Mouse (Mus musculus): ENCODE data around the gene C2cd4a.

C2cd4a gene

DNA sequence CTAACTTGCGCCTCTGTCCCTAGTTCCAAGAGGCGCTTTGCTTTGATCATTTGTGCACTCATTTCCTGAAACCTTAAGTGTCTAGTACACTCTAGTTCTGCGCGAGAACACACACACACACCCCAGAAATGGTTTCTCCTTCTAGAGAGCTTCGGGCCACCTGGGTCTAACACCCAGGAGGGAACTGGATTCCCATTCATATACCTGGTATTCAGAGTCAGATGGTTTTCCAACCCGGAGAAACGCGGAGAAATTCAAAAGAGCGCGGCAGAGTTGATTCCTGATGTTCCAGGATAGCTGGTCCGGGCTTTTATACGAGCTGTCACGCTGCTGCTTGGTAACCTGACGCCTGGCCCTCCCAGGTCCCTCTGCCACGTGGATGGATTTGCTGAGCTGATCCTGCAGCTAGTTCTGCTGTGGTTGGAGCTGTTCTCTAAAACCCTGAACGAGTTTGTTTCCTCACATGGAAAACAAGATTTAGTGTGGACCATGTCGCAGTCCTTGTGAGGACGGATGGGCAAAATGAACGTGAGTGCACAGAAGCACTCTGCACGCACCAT is at the start of gene C2cd4a:
C2cd4a (minus strand) TSS at position 285 of the 560 bp plus-strand sequence.
- DNase-seq (ENCODE audit: low spot score) = peak; percentile 66

DNA sequence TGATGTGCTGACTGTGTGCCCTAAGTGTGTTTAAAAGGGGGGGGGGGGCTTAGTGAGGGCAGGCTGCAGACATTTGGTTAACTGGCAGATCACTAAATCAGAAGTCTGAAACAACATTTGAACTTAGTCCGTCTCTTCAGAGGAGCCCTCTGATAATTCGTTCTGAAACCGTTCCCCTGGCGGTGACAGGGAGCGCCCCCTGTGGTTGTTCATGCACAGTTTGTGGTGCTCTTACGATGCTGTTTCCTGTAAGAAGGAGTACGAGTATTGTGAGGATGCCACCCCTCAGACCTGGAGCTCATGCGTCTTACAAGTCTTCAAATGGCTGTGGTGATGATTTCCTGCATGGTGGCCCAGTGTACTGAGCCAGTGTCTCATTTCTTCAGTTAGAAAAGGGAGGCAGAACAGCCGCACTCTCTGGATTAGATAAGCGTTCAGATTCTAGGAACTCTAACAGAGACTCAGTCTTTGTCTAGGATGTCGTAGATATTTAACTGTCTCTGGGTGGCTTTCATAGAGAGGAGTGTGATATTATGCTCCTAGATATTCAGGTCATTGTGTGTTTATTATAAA is 46.2 kb upstream of the C2cd4a start:
- no peak for DNase-seq (ENCODE audit: low spot score)

DNA sequence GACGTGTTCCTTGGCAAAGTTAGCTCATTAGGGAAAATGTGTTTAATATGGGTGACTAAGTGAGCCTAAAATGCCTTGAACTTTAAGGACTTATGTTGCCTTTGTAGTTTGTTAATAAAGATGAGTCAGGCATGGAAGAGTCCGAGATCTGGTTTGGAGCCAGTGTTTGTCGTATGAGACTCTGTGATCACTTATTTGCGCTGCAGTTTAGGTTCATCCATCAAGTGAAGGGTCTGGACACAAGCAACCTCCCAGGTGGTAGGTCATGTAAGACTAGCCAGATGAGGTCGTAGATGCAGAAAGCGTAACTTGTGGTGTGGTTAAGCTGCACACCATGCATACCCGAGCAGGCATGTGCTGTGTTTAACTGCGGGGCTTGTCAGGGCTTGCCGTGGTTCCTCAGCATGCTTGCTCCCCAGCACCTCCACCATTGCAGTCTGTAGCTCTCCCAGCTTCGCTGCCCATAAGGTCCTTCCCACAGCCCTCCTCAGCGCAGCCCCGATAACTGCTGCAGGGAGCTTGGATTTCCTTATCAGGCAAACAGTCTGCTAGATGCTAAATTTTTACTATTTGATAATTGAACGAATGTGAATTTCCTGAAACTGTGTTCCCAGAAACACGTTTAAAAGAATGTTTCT is 45.1 kb upstream of the C2cd4a start:
- no peak for DNase-seq (ENCODE audit: low spot score)

DNA sequence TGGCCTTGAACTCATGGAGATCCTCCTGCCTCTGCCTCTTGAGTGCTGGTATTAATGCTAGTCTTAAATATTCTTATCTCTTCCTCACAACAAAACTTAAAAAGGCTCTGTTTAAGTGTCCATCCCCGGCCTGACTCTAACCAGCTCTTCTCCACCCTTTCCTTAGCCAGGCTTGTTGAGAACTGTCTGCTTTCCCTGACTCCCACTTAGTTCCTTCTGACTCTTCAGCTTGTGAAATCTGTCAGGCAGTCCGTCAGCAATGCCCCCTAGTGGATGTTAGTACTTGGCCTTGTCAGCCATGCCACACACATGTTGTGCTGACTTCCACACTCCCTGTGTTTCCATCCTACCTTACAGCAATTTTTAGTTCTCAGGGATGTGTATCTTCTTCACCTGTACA is 43.2 kb upstream of the C2cd4a start:
- peak; percentile 18 for DNase-seq (ENCODE audit: low spot score)

DNA sequence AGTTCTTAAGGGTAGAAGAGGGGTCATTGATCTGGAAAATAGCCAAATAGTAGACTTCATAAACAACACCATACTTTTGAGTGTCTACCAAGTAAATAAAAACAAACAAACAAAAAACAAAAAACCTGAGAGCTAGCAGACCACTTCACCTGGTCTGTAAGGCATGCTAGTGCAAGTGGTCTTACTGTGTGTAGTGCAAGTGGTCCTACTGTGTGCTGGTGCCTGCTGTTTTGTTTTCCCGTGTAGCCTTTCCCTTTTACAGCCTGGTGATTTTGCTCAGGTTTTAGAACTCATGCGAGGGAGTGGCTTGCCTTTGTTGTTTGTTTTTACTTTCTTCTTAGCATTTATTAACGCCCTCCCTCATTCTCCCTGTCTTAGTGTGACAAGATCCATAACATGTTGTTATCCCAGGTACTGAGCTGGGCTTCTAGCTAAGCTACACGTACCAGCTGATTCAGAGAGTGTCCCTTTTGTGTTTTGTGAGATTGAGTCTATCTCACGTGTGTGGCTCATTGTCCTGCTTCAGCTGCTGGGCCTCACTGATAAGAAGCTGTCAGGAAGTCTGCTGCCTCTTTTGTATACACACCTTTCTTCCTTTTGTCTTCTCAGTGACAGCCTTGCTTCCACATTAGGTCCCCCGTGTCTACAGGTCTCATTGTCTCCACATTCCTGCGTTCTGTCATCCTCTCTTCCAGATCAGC is 42.5 kb upstream of the C2cd4a start:
- DNase-seq (ENCODE audit: low spot score) = peak; percentile 21

DNA sequence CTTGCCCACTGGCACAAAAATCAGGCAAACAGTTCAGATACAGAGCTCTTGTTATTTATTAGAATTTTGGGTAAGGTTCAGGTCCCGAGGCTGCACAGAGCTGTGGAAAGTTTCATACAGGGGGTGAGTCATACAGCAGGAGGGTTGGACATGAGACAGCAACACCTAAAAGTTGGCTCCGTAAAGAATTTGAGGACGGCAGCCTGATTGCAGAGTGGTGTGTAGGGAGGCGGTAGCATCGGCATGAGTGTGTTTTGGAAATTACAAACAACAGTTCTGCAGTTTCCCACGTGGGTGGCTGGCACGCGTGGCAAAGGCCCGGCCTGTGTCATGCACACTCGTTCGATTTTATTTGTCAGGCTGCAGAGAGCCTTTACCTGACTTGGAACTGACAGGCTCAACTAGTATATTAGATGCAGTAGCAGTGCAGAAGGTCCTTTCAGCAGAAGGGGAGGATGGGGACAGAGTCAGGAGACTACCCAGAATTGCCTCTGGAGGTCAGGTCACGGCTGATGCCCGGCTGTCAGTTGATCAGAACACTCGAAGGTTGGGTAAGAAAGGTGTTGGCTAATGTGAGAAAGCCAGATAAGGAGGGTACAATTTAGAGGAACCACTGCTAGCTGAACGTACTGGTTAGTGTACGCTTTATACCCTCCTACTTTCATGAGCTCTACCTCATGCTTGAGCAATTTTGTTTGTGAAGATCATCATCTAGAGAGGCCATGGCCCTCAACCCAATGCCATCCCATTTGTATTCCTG is 37.7 kb upstream of the C2cd4a start:
- DNase-seq (ENCODE audit: low spot score) = no peak

DNA sequence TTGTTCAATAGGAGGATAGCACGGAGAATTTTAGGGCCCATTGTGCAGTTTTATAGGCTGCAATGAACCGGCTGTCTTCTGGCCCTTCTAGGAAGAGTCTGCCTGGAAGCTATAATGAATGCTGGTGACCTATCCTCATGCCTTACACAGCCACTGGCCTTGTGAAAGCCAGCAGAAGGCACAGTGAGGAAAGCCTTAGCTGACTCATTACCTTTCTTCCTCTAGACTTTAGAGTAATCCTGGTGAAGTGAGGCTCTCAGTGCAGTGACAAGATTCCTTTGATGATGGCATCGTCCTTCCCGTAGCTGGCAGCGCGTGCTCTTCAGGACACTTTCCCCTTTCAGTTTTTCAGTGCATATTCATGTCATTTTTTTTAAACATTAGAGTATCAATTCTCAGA is 35.3 kb upstream of the C2cd4a start:
- DNase-seq (ENCODE audit: low spot score) = no peak

DNA sequence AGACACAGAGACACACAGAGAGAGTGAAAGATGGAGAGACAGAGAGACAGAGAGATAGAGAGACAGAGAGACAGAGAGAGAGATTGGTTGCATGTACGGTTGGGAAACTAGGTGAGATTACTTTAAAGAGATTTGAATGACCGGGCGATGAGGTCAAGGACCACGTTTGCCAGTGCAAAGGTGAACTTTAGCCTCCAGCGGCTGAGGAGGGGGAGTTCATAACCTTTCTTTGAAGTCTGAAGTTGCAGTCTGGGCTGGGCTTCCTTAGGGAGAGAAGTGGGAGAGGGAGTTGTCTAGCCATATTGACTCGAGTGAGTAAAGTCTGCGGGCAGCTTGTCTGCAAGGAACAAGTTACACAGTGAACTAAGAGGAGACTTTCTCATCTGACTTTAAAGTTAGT is 33.3 kb upstream of the C2cd4a start:
- peak; percentile 83 for DNase-seq (ENCODE audit: low spot score)

DNA sequence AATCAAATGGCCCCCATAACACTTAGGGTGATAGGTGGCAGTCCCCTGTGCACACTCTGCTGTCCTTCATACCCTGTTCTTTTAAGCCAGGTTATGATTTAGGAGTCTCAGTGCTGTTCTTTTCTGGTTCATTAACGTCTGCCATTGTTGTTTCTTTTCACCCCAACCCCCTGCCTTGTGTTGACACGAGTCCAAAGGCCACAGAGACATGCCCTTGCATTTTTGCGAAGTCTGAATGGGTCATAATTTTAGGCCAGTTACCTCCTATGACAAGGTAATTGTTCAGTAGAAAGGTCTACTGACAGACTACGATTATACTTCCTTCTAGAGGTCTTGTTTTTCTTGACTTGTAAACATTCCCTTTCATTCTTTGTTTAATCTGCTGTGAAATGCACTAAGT is 31.9 kb upstream of the C2cd4a start:
- DNase-seq (ENCODE audit: low spot score) = no peak

DNA sequence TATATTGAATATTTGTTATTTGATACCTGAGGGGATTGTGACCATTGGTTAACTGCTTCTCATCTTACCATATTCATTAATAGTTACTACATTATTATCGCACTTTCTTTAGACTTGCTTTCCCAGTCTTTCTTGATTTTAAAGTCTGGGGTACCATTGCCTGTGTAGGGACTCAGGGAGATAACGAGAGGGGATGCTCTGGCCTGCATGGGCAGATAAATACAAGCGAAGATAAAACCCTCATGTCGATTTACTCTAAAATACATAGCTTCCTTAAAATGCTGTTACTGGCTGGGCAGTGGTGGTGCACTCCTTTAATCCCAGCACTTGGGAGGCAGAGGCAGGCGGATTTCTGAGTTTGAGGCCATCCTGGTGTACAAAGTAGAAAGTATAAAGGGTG is 31.2 kb upstream of the C2cd4a start:
- no peak for DNase-seq (ENCODE audit: low spot score)

DNA sequence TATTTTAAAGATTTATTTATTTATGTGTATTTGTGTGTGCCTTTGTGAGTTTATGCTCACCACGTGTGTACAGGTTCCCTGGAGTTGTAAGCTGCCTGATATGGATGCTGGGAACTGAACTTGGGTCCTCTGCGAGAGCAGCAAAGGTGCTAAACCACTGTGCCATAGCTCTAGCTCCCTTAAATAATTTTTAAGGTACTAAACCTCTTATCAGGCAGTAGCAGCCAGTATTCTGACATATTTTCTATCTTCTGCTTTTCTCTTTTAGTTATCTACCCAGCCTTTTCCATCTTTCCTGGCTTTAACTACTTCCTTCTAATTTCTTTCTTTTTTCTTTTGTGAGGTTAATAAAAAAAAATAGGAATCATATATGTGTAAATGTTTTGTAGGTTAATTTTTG is 28.1 kb upstream of the C2cd4a start:
- no peak for DNase-seq (ENCODE audit: low spot score)

DNA sequence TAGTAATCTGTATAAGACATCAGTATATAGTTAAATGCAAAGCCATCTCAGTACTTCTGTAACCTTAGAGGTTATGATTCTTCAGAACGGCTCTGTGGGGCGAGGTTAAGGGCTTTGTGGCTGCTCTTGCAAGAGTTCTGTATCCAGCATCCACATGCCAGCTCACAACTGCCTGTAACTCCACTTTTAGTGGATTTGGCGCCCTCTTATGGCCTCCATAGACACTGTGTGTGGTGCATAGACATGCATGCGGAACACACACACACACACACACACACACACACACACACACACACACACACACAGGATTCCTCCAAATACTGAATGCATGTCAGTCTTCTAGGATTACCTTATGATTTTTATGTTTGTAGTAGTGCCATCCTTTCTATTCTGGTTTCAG is 19.0 kb upstream of the C2cd4a start:
- DNase-seq (ENCODE audit: low spot score) = no peak

DNA sequence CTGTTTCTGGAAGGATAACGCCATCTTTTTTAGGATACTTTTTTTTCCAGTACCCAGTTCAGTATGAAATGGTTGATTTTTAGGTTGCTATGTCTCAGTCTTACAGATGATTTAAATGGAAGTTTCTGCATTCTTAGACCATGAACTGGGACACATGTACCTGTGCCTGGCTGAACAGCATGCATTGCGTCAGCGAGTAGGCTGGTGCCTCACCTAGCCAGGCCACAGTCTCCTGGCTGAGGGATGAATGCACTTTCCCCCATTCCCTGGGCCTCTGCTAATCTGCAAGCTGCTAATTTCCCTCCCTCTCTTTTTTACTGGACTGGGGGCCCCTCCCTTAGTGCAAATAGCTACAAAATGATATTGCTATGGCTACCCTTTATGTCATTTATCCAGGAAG is 17.7 kb upstream of the C2cd4a start:
- no peak for DNase-seq (ENCODE audit: low spot score)

DNA sequence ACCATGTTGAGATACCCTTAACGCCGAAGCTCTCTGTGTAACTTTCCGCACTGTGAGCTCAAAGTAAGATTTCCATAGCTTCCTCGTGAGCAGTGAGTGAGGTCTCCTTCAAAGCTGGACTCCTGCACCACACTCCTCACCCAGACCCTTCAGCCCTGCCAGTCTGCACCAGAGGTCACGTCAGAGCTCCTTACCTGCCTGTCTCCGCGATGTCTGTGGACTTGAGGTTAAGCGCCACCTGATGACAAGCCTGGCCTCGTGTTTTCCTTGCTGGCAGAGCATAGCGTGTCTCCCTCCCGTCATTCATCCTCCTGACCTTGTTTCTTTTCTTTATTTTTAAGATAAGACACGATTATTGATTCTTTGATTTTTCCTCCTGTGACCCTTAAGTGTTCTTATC is 17.3 kb upstream of the C2cd4a start:
- DNase-seq (ENCODE audit: low spot score) = no peak

DNA sequence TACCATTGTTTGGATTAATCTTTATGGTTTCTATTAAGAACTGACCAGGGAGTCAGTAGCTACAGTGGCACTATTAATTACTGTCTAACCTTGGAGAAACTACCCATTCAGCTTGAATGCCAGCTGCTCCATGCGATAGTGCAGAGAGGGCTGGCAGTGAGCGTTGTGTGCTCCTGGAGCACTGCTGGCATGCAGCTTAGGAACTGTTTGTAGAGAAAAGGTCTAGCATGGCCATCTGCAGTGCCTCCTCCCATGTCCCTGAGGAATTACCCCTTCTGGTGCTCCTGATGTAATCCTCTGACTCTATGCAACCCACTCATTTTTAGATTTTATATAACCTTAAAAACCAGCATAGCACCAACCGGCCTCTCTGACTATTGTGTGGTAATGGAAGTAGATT is 15.5 kb upstream of the C2cd4a start:
- no peak for DNase-seq (ENCODE audit: low spot score)

DNA sequence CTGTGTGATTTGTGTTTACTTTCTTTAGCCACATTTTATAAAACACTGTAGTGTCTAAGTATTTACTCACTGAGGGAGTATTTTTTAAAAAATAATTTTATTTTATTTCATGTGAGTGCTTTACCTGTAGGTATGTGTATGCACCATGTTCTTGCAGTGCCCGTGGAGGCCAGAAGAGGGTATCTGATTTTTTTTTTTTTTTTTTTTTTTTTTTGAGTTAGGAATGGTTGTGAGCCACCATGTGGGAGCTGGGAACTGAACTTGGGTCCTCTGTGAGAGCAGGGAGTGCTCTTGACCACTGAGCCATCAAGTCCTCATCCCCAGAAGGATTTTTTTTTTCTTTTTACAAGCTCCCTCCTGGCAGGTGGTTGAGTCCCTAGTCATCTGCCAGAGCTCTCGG is 14.0 kb upstream of the C2cd4a start:
- DNase-seq (ENCODE audit: low spot score) = no peak

DNA sequence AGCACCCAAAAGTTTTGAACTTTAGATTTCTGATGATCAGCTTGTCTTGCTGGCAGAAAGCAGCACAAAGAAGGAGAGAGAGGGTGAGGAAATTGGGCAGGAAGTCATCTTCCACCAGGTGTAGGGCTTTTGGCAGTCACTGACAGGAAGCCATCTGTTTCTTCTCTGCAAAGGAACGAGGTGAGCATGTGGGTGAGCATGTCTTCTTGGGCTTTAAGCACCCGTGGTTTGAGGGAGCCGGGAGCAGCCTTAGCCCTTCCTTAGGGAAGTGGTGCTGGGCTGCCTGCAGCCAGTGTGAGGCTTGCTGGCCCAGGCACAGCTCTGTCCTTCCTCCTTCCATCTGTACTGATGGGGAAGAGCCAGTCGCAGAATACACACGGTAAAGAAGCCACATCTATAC is 13.5 kb upstream of the C2cd4a start:
- no peak for DNase-seq (ENCODE audit: low spot score)

DNA sequence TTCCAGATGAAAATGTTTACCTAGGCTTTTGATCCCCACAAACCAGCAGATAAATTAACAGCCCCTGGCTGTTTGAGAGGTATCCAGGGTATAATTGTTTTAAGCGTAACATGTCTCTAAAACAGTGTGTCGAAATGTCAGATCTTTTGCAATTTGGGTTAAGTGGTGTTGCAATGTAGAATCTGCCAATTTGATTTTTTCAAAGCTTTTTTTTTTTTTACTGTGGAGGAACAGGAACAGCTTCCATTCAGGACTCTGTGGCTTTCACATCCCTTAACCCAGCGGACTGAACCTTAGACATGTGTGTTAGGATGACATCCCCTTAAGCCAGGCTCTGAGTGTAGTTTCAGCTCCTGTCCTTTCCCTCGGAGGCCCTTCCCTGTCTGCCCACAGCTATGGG is 12.9 kb upstream of the C2cd4a start:
- no peak for DNase-seq (ENCODE audit: low spot score)

DNA sequence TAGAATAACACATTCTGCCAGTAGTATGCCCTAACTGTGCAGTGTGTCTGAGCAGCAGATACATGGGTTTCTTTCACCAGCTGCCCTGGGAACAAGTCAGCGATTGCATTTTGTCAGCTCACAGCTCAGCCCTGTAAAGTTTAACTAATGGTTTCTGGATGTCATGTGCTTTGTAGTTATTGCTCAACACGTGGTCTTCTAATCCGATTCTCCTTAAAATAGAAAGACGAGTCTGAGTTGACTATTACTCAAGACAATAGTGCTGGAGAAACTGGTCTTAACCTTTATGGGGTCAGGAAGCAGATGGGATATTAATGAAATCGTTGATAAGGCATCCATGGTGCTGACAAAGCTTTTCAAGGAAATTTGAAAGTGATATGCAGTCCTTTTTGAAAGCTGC is 10.7 kb upstream of the C2cd4a start:
- DNase-seq (ENCODE audit: low spot score) = peak; percentile 57

DNA sequence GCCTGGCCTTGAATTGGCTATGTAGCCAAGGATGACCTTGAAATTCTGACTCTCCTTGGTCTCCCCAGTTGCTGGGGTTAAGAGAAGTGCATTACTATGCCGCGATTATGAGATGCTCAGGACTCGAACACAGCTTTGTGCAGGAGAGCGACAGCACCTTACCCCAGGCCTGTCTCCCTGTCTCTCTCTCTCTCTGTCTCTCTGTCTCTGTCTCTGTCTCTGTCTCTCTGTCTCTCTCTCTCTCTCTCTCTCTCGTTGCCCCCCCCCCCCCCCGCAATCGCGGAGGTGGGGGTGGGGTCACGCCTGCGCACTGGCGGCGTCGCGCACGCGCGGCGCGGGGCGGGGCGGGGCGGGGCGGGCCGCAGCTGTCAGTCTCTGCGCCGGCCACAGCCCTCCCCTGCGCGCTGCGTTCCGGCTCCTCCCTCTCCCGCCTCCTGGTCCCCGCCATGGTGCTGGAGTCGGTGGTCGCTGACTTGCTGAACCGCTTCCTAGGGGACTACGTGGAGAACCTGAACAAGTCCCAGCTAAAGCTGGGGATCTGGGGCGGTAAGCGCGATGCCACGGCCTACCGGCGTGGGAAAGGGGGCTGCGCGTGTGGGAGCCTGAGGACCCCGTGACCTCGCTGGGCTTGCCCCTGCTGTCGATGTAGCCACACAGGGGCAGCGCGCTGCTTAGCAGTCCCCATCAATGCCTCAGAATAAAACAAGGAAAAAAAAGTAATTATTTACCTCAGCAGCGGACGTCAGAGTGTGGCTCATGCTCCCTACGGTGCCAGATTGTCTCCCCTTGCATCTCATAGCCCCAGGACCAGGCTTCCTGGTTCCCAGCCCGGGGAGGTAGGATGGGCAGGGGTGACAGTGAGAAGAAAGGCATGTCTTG is 8.1 kb upstream of the C2cd4a start, which contains the start of gene Vps13c:
Vps13c (plus strand) TSS at position 416 of the 879 bp plus-strand sequence.
- peak; percentile 89 for DNase-seq (ENCODE audit: low spot score)

DNA sequence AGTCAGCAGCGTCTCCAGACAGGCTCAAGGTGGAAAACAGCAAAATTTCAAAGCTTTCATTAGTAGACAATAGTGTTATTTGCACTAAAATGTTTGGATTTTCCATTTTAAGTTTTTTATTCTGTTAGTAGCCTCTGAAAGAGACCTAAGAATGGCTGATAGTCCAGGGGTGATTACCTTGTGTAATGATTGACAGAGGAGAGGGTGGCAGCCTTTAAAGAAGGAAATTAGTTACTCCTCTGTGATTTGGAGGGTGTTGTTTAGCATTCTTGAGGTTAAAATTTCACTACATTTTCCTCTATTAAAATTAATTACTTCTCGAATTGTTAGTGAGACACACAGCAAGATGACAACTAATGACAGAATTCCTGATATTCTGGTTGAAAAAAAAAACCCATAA is 5.2 kb upstream of the C2cd4a start:
- no peak for DNase-seq (ENCODE audit: low spot score)

DNA sequence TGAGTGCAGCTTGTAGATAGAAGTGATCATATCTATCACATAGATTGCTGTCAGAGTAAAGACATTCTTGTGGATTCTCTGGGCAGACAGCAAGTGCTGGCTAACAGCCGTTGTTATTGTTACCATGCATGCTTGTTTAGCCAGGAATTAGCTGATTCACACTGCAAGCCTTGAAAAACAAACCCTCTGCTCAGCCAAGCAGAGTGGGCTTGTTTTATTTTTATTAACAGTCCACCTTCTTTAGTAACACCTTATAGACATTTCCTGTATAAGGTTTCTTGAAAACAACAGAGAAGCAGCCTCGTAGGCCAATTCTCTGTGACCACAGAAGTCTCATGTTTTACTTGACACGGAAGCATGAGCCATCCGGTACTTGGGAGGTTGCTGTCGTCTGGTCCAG is 2.4 kb upstream of the C2cd4a start:
- DNase-seq (ENCODE audit: low spot score) = no peak
